Mouse (Mus musculus): Measurements from ENCODE around the gene Plod1. TPM values are rescaled to one million over a fixed set of nuclear protein-coding genes. Genes with fewer than 3 reads are reported as not detected.

The Plod1 gene
- total and polyA plus RNA-seq, 3 experiments = 7.2 to 20.8 TPM; not detected in 1

DNA sequence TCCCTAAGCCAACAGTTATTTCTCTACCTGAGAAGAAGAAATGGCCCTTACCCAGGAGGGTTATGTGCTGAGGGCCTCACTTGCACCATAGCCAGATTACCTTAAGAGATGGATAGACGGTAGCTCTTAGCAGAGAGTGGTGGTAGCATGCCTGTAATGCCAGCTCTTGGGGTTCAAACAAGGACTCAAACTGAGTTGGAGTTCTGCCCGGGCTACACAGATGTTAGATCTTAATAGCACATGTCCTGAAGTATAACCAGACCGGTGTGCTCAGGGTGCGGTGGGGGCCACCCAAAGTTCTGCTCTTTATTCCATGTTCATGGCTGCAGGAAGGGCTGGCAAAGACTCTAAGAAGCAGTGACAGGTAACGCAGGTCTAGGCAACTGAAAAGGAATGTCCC is 27.1 kb downstream of the Plod1 start:
- H3K27me3 ChIP-seq (ENCODE audit: control insufficient read depth in 1 of 2, insufficient read depth in 2 of 2, low read length in 2 of 2) = no peaks in the 10 kb centered on the region
- H3K4me1 ChIP-seq (ENCODE audit: control insufficient read depth in 1 of 2, insufficient read depth in 2 of 2, low read length in 2 of 2) = no peaks in the 10 kb centered on the region
- H3K79me2 ChIP-seq (ENCODE audit: control insufficient read depth, insufficient read depth, low read length, poor library complexity) = peaks cover 1% of the 10 kb centered on the region; the same call in 1 of the 2 replicates
- H3K9me3 ChIP-seq (replicated peaks; ENCODE audit: insufficient read depth, low read length) = no peaks in the 10 kb centered on the region
- no peaks in the 10 kb centered on the region for H3K36me3 ChIP-seq (ENCODE audit: control insufficient read depth in 1 of 2, insufficient read depth in 2 of 2, low read length in 2 of 2)
- no peak for DNase-seq (ENCODE audit: low read depth, low spot score)
- TF ChIP-seq KAT2A (conservative IDR thresholded peaks at IDR 0.05; ENCODE audit: low read depth, low read length) = no peak
- H3K27ac ChIP-seq (ENCODE audit: control insufficient read depth, low read depth, low read length) = no peak overlapping the region
- no peak overlapping the region for H3K9ac ChIP-seq (ENCODE audit: control insufficient read depth, low read depth, low read length, poor library complexity, severe bottlenecking)
- H3K4me3 ChIP-seq (ENCODE audit: control insufficient read depth in 1 of 2, insufficient read depth in 1 of 2, low read depth in 2 of 2, low read length in 2 of 2) = no peak overlapping the region

DNA sequence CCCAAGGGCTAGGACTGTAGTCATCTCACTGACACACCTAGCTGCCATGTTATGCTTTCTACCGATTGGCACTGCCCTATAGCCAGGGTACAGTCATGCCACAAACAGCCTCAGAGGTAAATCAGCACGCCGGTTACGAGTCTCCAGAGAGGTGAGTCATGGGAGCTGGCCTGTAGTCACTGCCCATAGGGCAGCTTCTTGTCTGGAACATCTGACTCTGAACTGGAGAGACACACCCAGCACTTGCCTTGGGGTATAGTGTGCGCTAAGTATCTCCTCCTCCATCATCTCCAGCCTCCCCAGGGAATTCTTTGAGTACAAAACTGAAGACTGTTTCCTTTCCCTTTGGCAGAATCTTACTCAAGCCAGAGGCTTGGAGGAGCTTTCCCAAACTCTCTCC is 30.3 kb downstream of the Plod1 start:
- H3K9me3 ChIP-seq (replicated peaks; ENCODE audit: insufficient read depth, low read length) = no peaks in the 10 kb centered on the region
- no peak for DNase-seq (ENCODE audit: low read depth, low spot score)
- no peak overlapping the region for H3K9ac ChIP-seq (ENCODE audit: control insufficient read depth, low read depth, low read length, poor library complexity, severe bottlenecking)
- no peaks in the 10 kb centered on the region for H3K27me3 ChIP-seq (ENCODE audit: control insufficient read depth in 1 of 2, insufficient read depth in 2 of 2, low read length in 2 of 2)
- H3K79me2 ChIP-seq (ENCODE audit: control insufficient read depth, insufficient read depth, low read length, poor library complexity) = peaks cover 19% of the 10 kb centered on the region
- H3K4me3 ChIP-seq (ENCODE audit: control insufficient read depth in 1 of 2, insufficient read depth in 1 of 2, low read depth in 2 of 2, low read length in 2 of 2) = no peak overlapping the region
- no peak for TF ChIP-seq SMC3 (IDR thresholded peaks at IDR 0.05; ENCODE audit: low read depth, low read length)
- TF ChIP-seq GATA1 (IDR thresholded peaks at IDR 0.05; ENCODE audit: low read depth, low read length) = no peak
- no peak for TF ChIP-seq POLR2AphosphoS2 (IDR thresholded peaks at IDR 0.05; ENCODE audit: low read length)
- no peak for TF ChIP-seq NRF1 (IDR thresholded peaks at IDR 0.05; ENCODE audit: insufficient read depth, low read depth, low read length, poor library complexity, severe bottlenecking)
- no peak for TF ChIP-seq TCF12 (IDR thresholded peaks at IDR 0.05; ENCODE audit: low read depth, low read length)
- TF ChIP-seq RCOR1 (IDR thresholded peaks at IDR 0.05; ENCODE audit: low read depth, low read length) = no peak
- peaks cover 0 to 10% of the 10 kb centered on the region in 2 experiments; a peak in 2 of 4 replicates for H3K36me3 ChIP-seq (ENCODE audit: control insufficient read depth in 1 of 2, insufficient read depth in 2 of 2, low read length in 2 of 2)
- peaks cover 0 to 22% of the 10 kb centered on the region in 2 experiments for H3K4me1 ChIP-seq (ENCODE audit: control insufficient read depth in 1 of 2, insufficient read depth in 2 of 2, low read length in 2 of 2)
- H3K27ac ChIP-seq (ENCODE audit: control insufficient read depth, low read depth, low read length) = no peak overlapping the region

DNA sequence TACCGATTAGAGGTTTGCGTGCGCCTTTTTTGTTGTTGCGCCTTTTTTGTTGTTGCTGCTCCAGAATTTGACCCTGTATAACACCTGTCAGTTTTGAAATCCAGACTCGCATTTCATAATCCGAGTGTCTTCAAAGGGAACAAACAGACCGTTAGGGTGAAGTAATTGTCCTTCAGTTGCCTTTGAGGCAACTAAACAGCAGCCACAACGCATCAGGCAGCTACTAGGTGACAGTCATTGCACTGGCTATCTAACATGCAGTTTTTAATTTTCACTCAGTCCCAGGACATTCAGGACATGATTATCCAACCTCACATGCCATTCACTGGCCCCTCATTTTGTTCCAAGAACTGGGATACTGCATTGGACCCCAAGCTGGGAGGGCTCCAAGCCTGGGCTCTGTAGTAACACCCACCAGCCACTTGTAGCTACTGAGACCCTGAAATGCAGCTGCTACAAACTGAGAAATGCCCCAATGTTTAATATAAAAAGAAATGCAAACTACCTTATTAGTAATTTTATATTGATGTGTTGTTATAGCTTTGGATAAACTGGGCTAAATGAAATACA is 31.4 kb downstream of the Plod1 start:
- TF ChIP-seq JUND (IDR thresholded peaks at IDR 0.05; ENCODE audit: low read depth, low read length) = no peak
- TF ChIP-seq MXI1 (IDR thresholded peaks at IDR 0.05; ENCODE audit: low read depth, low read length) = no peak; the same call in 1 of the 2 replicates
- TF ChIP-seq CHD1 (IDR thresholded peaks at IDR 0.05; ENCODE audit: low read depth, low read length) = no peak
- TF ChIP-seq NELFE (IDR thresholded peaks at IDR 0.05; ENCODE audit: low read depth, low read length) = no peak
- TF ChIP-seq ZNF384 (IDR thresholded peaks at IDR 0.05; ENCODE audit: low read depth, low read length) = no peak
- TF ChIP-seq MAFK (IDR thresholded peaks at IDR 0.05; ENCODE audit: borderline replicate concordance, low read depth, low read length) = no peak
- no peak for TF ChIP-seq EP300 (IDR thresholded peaks at IDR 0.05; ENCODE audit: low read depth in 1 of 2, low read length in 2 of 2)
- TF ChIP-seq CTCF (IDR thresholded peaks at IDR 0.05 in 2 of 3, conservative IDR thresholded peaks at IDR 0.05 in 1 of 3; ENCODE audit: control insufficient read depth in 1 of 3, insufficient read depth in 1 of 3, low read depth in 2 of 3, low read length in 3 of 3, poor library complexity in 1 of 3, severe bottlenecking in 1 of 3) = no peak
- no peak for TF ChIP-seq TBP (IDR thresholded peaks at IDR 0.05; ENCODE audit: low read depth, low read length)
- Histone ChIP-seq H3K9me3 (replicated peaks; ENCODE audit: insufficient read depth, low read length) (no peaks in the 10 kb centered on the region), H3K36me3 (ENCODE audit: control insufficient read depth in 1 of 2, insufficient read depth in 2 of 2, low read length in 2 of 2) (peaks cover 0 to 12% of the 10 kb centered on the region in 2 experiments; a peak in 3 of 4 replicates), H3K27me3 (ENCODE audit: control insufficient read depth in 1 of 2, insufficient read depth in 2 of 2, low read length in 2 of 2) (no peaks in the 10 kb centered on the region), H3K4me3 (ENCODE audit: control insufficient read depth in 1 of 2, insufficient read depth in 1 of 2, low read depth in 2 of 2, low read length in 2 of 2) (peak overlapping the region; percentile 48 to 100), H3K27ac (ENCODE audit: control insufficient read depth, low read depth, low read length) (no peak overlapping the region), H3K4me1 (ENCODE audit: control insufficient read depth in 1 of 2, insufficient read depth in 2 of 2, low read length in 2 of 2) (peaks cover 0 to 22% of the 10 kb centered on the region in 2 experiments), H3K79me2 (ENCODE audit: control insufficient read depth, insufficient read depth, low read length, poor library complexity) (peaks cover 19% of the 10 kb centered on the region), H3K9ac (ENCODE audit: control insufficient read depth, low read depth, low read length, poor library complexity, severe bottlenecking) (peak overlapping the region; percentile 57)
- DNase-seq (ENCODE audit: low read depth, low spot score) = no peak

All from MEL (cell line).